Mouse (Mus musculus): ENCODE measurements around the gene Tcp11l2. TPM values are rescaled to one million over a fixed set of nuclear protein-coding genes. Genes with fewer than 3 reads are reported as not detected.

The Tcp11l2 gene
- polyA plus RNA-seq, 1 experiment = 97.0 TPM

DNA sequence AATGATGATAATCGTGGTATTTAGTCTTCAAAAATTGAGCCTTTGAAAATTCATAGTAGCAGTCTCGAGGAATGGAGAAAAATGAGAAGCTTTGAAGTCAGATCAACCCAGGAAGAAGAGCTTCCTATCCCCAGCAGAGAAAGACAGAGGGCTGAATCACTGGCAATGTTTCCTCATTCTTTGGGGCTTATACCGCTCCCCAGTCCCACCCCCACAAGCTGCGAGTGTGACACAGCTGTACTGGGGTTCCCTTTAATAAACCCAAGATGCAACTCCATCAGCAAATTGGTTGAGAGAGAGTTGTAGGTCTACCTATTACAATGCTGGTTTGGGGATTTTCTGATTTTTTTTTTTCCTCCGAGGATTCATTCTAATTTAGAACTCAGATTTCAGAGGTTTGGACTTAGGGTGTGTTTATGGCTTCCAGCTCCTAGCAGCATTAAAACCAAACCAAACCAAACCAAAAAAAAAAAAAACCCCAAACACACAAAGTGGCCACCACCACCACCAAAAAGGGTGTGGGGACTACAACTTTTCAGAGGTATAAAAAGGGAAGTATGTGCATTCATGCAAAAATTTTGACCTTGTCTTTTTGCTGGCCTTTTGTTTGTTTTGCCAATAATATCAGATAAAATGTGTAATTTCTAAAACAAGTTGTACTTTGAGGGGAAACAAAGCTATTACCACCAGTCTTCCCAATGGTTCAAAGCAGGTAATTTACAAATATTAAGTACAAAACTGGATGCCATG lies 2.6 kb upstream of the Tcp11l2 start:
- WGBS = 60% methylated on average over 5 of the region's 5 CpGs
- Histone ChIP-seq H3K4me3 (replicated peaks; ENCODE audit: extremely low read depth, low read depth, low read length) (no peak overlapping the region), H3K4me1 (ENCODE audit: control insufficient read depth, insufficient read depth, low read length) (peaks cover 12% of the 10 kb centered on the region)
- TF ChIP-seq POLR2A (IDR thresholded peaks at IDR 0.05; ENCODE audit: borderline replicate concordance, extremely low read depth, low read depth, low read length) = no peak
- TF ChIP-seq CTCF (IDR thresholded peaks at IDR 0.05; ENCODE audit: insufficient read depth, low read length) = no peak
- no peak for DNase-seq

DNA sequence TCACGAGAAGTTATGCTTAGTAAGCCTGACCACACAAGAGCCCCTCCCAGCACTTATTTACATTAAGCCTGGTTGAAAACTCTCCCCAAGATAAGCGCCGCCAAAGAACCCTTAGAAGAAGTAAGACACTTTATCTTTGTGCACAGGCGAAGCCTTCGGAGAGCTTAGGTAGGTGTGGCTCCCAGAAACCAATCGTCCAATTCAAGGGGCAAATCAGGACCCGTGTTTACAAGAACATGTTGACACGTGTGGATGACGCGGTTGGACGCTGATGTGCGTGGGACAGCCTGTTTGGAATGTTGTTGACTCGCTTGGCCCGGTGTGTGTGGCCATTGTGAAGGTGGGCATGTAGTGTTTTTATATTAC lies 414 bp upstream of the Tcp11l2 start:
- Histone ChIP-seq H3K4me1 (ENCODE audit: control insufficient read depth, insufficient read depth, low read length) (peaks cover 19% of the 10 kb centered on the region), H3K4me3 (replicated peaks; ENCODE audit: extremely low read depth, low read depth, low read length) (peak overlapping the region; percentile 68)
- no peak for DNase-seq
- under 1% methylated on average over 14 of the region's 14 CpGs for WGBS
- peak; percentile 70; the same call in 1 of the 2 replicates for TF ChIP-seq POLR2A (IDR thresholded peaks at IDR 0.05; ENCODE audit: borderline replicate concordance, extremely low read depth, low read depth, low read length)
- TF ChIP-seq CTCF (IDR thresholded peaks at IDR 0.05; ENCODE audit: insufficient read depth, low read length) = no peak

DNA sequence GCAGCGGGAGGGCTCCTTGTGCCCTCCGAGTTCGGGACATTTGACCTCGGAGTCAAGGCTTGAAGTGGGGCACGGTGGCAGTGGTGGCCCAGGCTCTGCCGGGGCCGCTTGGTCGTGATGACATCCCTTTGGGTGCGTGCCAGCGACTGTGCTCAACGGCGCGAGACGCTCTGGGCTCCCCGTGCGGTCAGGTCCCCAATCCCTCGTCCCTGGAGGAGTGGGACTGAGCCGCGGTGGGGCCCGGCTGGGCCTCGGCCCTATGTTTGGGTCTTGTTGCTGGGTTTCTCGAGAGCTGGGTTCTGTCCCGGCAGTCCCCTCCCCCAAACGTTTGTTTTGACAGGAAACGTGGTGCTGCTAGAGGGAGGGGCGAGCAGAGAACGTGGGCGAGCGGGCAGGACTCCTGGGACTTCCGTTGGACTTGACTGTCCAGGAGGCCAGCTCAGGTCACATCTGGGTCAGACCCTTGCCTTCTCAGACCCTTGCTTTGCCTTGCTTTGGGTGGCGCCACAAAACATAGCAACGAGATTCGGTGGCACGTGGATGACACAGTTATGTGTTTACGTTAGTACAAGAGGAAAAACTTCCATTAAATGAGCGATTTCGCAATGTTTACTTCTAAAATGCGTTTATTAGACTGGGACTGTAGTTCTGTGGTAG lies 773 bp downstream of the Tcp11l2 start:
- TF ChIP-seq CTCF (IDR thresholded peaks at IDR 0.05; ENCODE audit: insufficient read depth, low read length) = no peak
- TF ChIP-seq POLR2A (IDR thresholded peaks at IDR 0.05; ENCODE audit: borderline replicate concordance, extremely low read depth, low read depth, low read length) = peak; percentile 32; the same call in 1 of the 2 replicates
- WGBS = under 1% methylated on average over 38 of the region's 38 CpGs
- H3K4me1 ChIP-seq (ENCODE audit: control insufficient read depth, insufficient read depth, low read length) = peaks cover 20% of the 10 kb centered on the region
- H3K4me3 ChIP-seq (replicated peaks; ENCODE audit: extremely low read depth, low read depth, low read length) = peak overlapping the region; percentile 93
- peak; percentile 82 for DNase-seq

DNA sequence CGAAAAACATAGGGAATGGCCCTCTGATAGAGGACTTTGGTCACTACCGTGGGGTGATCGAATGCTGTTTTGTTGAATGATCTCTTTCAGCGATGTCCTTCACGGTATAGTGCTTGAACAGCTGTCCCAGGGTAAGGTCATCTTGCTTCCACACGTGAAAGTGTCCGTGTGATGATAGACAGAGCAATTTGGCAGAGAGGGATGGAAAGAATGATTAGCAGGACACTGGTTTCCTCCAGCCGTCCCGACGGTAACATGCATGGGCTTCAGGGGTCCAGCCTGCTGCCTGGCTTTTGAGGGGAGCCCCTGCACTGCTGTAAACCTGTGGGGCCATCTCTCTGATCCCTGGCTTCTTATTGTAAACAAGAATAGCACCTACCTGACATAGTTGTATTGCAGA lies 2.3 kb downstream of the Tcp11l2 start:
- no peak for TF ChIP-seq POLR2A (IDR thresholded peaks at IDR 0.05; ENCODE audit: borderline replicate concordance, extremely low read depth, low read depth, low read length)
- TF ChIP-seq CTCF (IDR thresholded peaks at IDR 0.05; ENCODE audit: insufficient read depth, low read length) = no peak
- 69% methylated on average over 10 of the region's 10 CpGs for WGBS
- no peak overlapping the region for H3K4me3 ChIP-seq (replicated peaks; ENCODE audit: extremely low read depth, low read depth, low read length)
- DNase-seq = no peak
- H3K4me1 ChIP-seq (ENCODE audit: control insufficient read depth, insufficient read depth, low read length) = peaks cover 24% of the 10 kb centered on the region

DNA sequence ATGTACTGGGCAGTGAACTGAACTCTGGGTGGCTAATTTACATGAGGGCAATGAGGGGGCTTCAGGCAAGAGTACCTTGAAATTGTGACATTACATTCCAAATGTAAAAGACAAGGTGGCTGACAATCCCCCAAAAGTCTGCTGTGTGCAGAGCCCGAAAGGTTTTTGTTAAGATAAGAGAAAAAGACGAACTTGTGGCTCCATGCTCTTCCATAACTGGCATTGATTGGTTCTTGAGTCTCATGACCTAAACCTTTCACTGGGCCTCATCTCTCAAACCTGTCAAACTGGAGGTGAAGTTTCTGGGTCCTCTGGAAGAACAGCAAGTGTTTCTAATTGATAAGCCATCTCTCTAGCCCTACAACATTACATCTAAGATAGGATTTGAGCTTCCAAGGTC lies 3.1 kb downstream of the Tcp11l2 start:
- TF ChIP-seq POLR2A (IDR thresholded peaks at IDR 0.05; ENCODE audit: borderline replicate concordance, extremely low read depth, low read depth, low read length) = no peak
- no peak for TF ChIP-seq CTCF (IDR thresholded peaks at IDR 0.05; ENCODE audit: insufficient read depth, low read length)
- DNase-seq = no peak
- 84% methylated on average over 2 of the region's 2 CpGs for WGBS
- Histone ChIP-seq H3K4me3 (replicated peaks; ENCODE audit: extremely low read depth, low read depth, low read length) (no peak overlapping the region), H3K4me1 (ENCODE audit: control insufficient read depth, insufficient read depth, low read length) (peaks cover 29% of the 10 kb centered on the region)

DNA sequence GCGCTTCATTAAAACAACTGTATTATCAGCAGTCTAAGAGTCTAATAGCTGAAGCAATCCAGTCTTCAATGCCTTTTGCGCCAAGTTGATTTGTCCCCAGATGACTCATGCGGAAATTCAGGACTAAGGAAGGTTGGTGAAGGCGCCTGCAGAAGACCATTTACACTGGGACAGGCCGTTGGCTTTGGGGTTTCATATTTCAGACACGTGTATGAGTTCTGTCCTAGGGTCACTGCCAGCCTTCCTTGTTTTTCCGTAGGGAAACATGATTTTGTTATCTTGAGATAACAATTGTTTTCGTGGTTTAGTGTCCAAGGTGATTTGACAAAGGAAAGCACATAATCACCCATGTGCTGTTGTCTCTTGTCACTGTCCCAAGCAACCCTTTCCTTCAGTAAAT lies 4.8 kb downstream of the Tcp11l2 start:
- Histone ChIP-seq H3K4me1 (ENCODE audit: control insufficient read depth, insufficient read depth, low read length) (peaks cover 35% of the 10 kb centered on the region), H3K4me3 (replicated peaks; ENCODE audit: extremely low read depth, low read depth, low read length) (no peak overlapping the region)
- DNase-seq = no peak
- 43% methylated on average over 8 of the region's 8 CpGs for WGBS
- TF ChIP-seq POLR2A (IDR thresholded peaks at IDR 0.05; ENCODE audit: borderline replicate concordance, extremely low read depth, low read depth, low read length) (no peak), CTCF (IDR thresholded peaks at IDR 0.05; ENCODE audit: insufficient read depth, low read length) (no peak)

DNA sequence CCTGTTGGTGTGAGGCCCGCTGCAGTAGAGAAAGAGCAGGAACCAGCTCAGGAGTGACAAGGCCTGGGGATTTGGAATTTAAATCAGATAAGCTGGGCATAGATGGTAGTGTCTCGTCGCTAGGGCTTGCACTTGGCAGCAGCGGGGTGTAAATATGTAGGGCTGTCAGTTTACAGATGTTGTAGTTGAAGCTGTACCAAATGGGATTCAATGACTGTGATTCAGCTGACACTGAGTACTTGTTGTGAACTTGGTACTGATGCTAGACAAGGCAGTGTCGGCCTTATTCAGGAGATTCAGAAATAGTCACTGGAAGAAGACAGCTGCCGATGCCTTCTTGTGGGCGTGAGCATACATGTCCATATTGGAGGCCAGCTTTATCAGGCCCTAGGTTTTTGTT lies 5.8 kb downstream of the Tcp11l2 start:
- Histone ChIP-seq H3K4me1 (ENCODE audit: control insufficient read depth, insufficient read depth, low read length) (peaks cover 35% of the 10 kb centered on the region), H3K4me3 (replicated peaks; ENCODE audit: extremely low read depth, low read depth, low read length) (no peak overlapping the region)
- WGBS = 63% methylated on average over 7 of the region's 7 CpGs
- TF ChIP-seq CTCF (IDR thresholded peaks at IDR 0.05; ENCODE audit: insufficient read depth, low read length) (no peak), POLR2A (IDR thresholded peaks at IDR 0.05; ENCODE audit: borderline replicate concordance, extremely low read depth, low read depth, low read length) (no peak)
- no peak for DNase-seq

DNA sequence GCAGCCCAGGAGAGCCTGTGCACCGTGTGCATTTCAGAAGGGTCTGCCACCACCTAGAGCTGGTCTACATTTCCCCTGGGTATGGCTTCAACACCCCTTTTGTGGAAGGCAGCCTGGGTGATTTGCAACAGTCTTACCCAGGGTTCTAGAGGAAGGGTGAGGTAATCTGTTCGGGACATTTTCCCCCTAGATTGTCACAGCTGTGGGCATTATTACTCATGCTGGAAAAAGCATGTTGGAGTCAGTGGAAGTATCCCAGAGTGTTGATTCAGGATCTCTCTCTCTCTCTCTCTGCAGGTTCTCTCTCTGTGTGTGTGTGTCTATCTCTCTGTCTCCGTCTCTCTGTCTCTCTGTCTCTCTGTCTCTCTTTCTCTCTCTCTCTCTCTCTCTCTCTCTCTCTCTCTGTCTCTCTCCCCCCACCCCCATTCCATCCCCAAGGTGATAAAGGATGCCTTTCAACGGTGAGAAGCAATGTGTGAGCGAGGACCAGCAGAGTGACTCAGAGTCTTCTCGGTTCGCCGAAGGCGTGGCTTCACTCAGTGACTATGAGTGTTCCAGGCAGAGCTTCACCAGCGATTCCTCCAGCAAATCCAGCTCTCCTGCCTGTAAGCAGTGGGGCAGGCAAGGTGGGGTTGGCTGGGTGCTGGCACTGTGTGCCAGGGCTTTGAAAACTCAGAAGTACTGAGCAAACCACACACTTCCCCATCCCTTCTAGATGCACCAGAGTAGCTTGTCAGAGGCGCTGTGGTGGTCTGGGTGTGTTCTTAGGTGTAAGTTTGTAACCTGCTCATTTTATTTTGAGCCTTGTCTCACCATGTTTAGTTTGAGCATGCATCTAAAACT lies 8.2 kb downstream of the Tcp11l2 start:
- TF ChIP-seq POLR2A (IDR thresholded peaks at IDR 0.05; ENCODE audit: borderline replicate concordance, extremely low read depth, low read depth, low read length) (no peak), CTCF (IDR thresholded peaks at IDR 0.05; ENCODE audit: insufficient read depth, low read length) (no peak)
- H3K4me3 ChIP-seq (replicated peaks; ENCODE audit: extremely low read depth, low read depth, low read length) = no peak overlapping the region
- WGBS = 39% methylated on average over 11 of the region's 11 CpGs
- peaks cover 25% of the 10 kb centered on the region for H3K4me1 ChIP-seq (ENCODE audit: control insufficient read depth, insufficient read depth, low read length)
- DNase-seq = no peak

DNA sequence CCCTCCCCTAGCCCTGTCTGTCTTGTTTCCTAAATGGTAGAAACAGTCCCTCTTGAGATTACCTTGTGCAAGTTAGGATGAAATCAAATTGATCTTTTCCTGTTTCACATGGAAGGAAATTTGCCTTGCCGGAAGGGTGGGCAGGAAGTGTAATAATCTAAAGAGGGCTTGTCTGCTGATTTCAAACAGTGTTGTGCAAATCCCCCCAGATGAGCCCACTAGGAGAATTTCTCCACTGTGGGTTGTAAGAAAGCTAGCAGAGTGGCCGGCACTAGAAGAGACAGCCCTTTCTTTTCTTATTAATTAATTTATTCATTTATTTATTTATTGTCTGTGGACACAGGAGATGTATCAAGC lies 8.8 kb downstream of the Tcp11l2 start:
- TF ChIP-seq POLR2A (IDR thresholded peaks at IDR 0.05; ENCODE audit: borderline replicate concordance, extremely low read depth, low read depth, low read length) = no peak
- no peak for TF ChIP-seq CTCF (IDR thresholded peaks at IDR 0.05; ENCODE audit: insufficient read depth, low read length)
- peaks cover 21% of the 10 kb centered on the region for H3K4me1 ChIP-seq (ENCODE audit: control insufficient read depth, insufficient read depth, low read length)
- 46% methylated on average over 2 of the region's 2 CpGs for WGBS
- no peak overlapping the region for H3K4me3 ChIP-seq (replicated peaks; ENCODE audit: extremely low read depth, low read depth, low read length)
- DNase-seq = no peak

Data from lung, adult 2 months (tissue).